Mouse (Mus musculus) liver, embryonic 16.5 days (tissue): ENCODE data around the gene Usp49. TPM values are rescaled to one million over a fixed set of nuclear protein-coding genes. Genes with fewer than 3 reads are reported as not detected.

Experiments
- ATAC-seq: fragments of 200-750 bp; cut with Nextera tagmentation; 2 replicates; pipeline ENCODE4 v1.8.0; 2017; ENCODE audit warnings: low read depth, mild to moderate bottlenecking, moderate number of reproducible peaks, moderate library complexity
- H3K27ac ChIP-seq: fragments of 300-500 bp; sonication (generic); 2 replicates; pipeline ENCODE4 v1.5.1; 2014; ENCODE audit warnings: mild to moderate bottlenecking, low read length
- H3K27me3 ChIP-seq: fragments of 300-500 bp; sonication (generic); 2 replicates; pipeline ENCODE4 v1.6.1; 2014; ENCODE audit warnings: low read depth, low read length, mixed read lengths; ENCODE audit not compliant: control insufficient read depth, insufficient read depth
- H3K36me3 ChIP-seq: fragments of 300-500 bp; sonication (generic); 2 replicates; pipeline ENCODE4 v1.6.1; 2014; ENCODE audit warnings: mild to moderate bottlenecking; ENCODE audit not compliant: control insufficient read depth, insufficient read depth
- H3K4me1 ChIP-seq: fragments of 300-500 bp; sonication (generic); 2 replicates; pipeline ENCODE4 v1.6.1; 2014; ENCODE audit warnings: low read depth, low read length, mixed read lengths; ENCODE audit not compliant: control insufficient read depth
- H3K4me2 ChIP-seq: fragments of 300-500 bp; sonication (generic); 2 replicates; pipeline ENCODE4 v1.6.1; 2014; ENCODE audit warnings: low read depth, low read length, mixed read lengths
- H3K4me3 ChIP-seq: fragments of 300-500 bp; sonication (generic); 2 replicates; pipeline ENCODE4 v1.5.1; 2014; ENCODE audit warnings: low read depth, mild to moderate bottlenecking, low read length
- H3K9ac ChIP-seq: fragments of 300-500 bp; sonication (generic); 2 replicates; pipeline ENCODE4 v1.6.1; 2014; ENCODE audit warnings: low read depth, low read length
- H3K9me3 ChIP-seq: fragments of 300-500 bp; sonication (generic); replicated peaks from 2 replicates; pipeline ENCODE4 v1.6.1; 2016; ENCODE audit warnings: low read length; ENCODE audit not compliant: control insufficient read depth
- WGBS: fragments of 180-500 bp; shearing (Covaris S2); extraction: QIAGEN DNeasy Blood & Tissue Kit; methylation state at CpG from one replicate; pipeline ENCODE4 v1.1.7; 2014; ENCODE audit not compliant: insufficient replicate concordance; 5-methylcytosine and 5-hydroxymethylcytosine counted together
- polyA plus RNA-seq: library from polyadenylated mRNA; unstranded; fragments of >200 nt; fragmentation: Nextera tagmentation; extraction: Ambion mirVana; gene quantifications from 2 replicates; pipeline ENCODE4 v1.2.1, GENCODE M21; 2015

The Usp49 gene
- 2.9 and 3.6 TPM in 2 replicates for polyA plus RNA-seq

DNA sequence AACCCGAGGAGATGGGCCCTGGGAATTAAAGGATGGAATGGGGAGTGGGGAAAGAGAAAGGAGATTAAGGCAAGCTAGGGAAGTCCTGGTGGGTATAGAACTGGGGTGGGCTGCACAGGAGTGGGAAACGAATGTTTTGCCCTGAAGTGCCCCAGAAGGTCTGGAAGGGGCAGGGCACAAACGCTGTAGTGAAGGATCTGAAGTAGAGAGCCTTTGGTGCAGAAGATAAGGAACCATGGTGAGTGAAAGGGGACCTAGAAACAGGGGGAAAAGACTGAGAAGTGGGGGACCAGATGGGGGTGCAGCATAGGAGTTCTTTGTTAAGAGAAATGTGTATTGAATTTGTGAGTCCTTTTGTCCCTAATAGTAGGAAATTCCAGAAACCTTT is at the start of gene Usp49:
Gene Usp49 (plus strand): TSS at position 13 of the 388 bp plus-strand sequence.
- Histone ChIP-seq H3K27me3 (no peaks in the 10 kb centered on the region), H3K4me1 (peaks cover 33% of the 10 kb centered on the region), H3K9me3 (no peaks in the 10 kb centered on the region), H3K4me2 (peak within 1 kb of the TSS; percentile 100), H3K36me3 (peaks cover 4% of the 10 kb centered on the region; the same call in 1 of the 2 replicates), H3K27ac (peak within 1 kb of the TSS; percentile 94), H3K9ac (peak within 1 kb of the TSS; percentile 88), H3K4me3 (peak within 1 kb of the TSS; percentile 82)
- WGBS = 3% methylated on average over 3 of the region's 3 CpGs
- no peak; the same call in 1 of the 2 replicates for ATAC-seq

DNA sequence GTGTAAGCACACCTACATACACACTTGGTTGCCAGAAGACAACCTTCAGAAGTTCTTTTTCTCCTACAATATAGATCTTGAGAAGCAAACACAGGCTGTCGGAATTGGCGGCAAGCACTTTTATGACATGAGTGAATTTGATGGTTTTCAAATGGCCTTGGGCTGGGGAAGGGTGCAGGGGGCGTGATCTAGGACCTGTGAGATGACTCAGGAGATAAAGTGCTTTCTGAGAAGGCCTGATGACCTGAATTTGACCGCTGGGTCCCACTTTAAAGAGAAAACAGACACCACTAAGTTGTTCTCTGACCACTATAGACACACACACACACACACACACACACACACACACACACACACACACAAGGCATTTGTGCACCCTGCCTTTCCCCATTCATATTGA is 49.5 kb upstream of the Usp49 start:
- Histone ChIP-seq H3K27ac (no peak overlapping the region), H3K9ac (no peak overlapping the region), H3K27me3 (no peaks in the 10 kb centered on the region), H3K4me3 (no peak overlapping the region), H3K4me2 (no peak overlapping the region), H3K9me3 (no peaks in the 10 kb centered on the region), H3K36me3 (no peaks in the 10 kb centered on the region), H3K4me1 (peaks cover 17% of the 10 kb centered on the region)
- no peak for ATAC-seq
- 82% methylated on average over 4 of the region's 4 CpGs for WGBS

DNA sequence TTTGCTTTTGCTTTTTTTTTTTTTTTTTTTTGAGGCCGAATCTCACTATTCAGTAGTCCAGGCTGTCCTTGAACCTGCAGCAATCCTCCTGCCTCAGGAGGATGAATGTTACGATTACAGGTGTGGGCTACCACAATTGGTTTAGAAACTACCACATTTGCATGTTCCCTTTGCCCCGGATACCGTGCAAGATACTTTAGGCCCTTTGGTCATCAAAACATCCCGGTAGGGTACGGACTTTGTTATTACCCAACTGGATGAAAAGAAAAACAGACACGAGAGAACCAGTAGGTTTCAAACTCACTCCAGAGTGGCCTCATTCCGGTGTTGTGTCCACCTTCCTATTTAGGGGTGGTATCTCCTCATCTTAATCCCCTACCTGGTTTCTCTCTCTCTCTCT is 42.0 kb upstream of the Usp49 start:
- 77% methylated on average over 8 of the region's 8 CpGs for WGBS
- no peak overlapping the region for H3K4me2 ChIP-seq
- no peak for ATAC-seq
- no peak overlapping the region for H3K27ac ChIP-seq
- H3K36me3 ChIP-seq = no peaks in the 10 kb centered on the region
- H3K4me1 ChIP-seq = peaks cover 24% of the 10 kb centered on the region
- H3K9ac ChIP-seq = no peak overlapping the region
- H3K27me3 ChIP-seq = no peaks in the 10 kb centered on the region
- H3K9me3 ChIP-seq = no peaks in the 10 kb centered on the region
- H3K4me3 ChIP-seq = no peak overlapping the region

- no peaks in the 10 kb centered on the region for H3K27me3 ChIP-seq
- peaks cover 29% of the 10 kb centered on the region for H3K4me1 ChIP-seq
- H3K4me2 ChIP-seq = no peak overlapping the region
- H3K9me3 ChIP-seq = no peaks in the 10 kb centered on the region
- no peak overlapping the region for H3K4me3 ChIP-seq
- no peak for ATAC-seq
- 14% methylated on average over 3 of the region's 3 CpGs for WGBS
- no peaks in the 10 kb centered on the region for H3K36me3 ChIP-seq
- no peak overlapping the region for H3K27ac ChIP-seq
- no peak overlapping the region for H3K9ac ChIP-seq
These were observed 39.4 kb upstream of the Usp49 start for GRCm38 (mm10) chr17:47591073-47591472.

DNA sequence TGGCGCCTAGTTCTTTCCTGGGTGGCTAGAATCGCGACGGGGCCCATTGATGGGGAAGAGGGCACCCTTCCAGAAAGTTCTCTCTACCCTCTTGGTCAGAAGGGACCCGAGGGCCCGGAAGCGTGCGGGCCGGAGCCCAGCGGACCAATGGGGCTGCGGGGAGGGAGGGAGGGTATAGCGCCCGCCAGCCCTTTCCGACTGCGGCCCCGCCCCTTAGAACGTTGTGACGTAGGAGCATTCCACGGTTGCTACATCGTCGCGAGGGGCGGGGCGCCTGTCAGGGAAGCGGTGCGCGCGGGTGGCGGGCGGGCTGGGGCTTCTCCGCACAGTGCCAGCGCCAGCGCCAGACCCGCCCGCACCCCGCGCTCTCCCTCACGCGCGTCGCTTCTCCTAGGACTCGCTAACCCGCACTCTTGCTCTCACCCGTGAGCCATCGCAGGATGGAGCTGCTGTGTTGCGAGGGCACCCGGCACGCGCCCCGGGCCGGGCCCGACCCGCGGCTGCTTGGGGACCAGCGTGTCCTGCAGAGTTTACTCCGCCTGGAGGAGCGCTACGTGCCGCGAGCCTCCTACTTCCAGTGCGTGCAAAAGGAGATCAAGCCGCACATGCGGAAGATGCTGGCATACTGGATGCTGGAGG is 37.2 kb upstream of the Usp49 start:
- H3K27me3 ChIP-seq = no peaks in the 10 kb centered on the region
- peaks cover 51% of the 10 kb centered on the region for H3K4me1 ChIP-seq
- peak; percentile 77 for ATAC-seq
- H3K4me2 ChIP-seq = peak overlapping the region; percentile 72
- H3K4me3 ChIP-seq = peak overlapping the region; percentile 69
- H3K36me3 ChIP-seq = peaks cover 16% of the 10 kb centered on the region; the same call in 1 of the 2 replicates
- peak overlapping the region; percentile 78 for H3K9ac ChIP-seq
- H3K27ac ChIP-seq = peak overlapping the region; percentile 95
- under 1% methylated on average over 62 of the region's 63 CpGs for WGBS
- H3K9me3 ChIP-seq = no peaks in the 10 kb centered on the region

DNA sequence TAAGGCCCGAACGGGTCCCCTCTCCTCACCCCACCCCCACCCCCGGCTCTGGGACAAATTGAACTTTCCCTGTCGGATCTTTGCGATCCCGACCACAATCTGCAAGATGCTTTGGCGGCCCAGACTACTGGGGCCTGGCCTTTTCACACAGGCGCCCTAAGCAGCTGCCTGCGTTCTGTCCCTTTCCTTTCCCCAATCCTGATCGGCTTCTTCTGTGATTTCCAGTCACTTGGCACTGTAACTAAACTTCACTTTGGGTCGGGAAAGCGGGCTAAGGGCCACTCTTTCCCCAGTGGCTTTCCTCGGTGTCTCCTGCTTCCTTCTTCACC is 36.7 kb upstream of the Usp49 start:
- no peak for ATAC-seq
- Histone ChIP-seq H3K4me1 (peaks cover 55% of the 10 kb centered on the region), H3K27me3 (no peaks in the 10 kb centered on the region), H3K4me2 (peak overlapping the region; percentile 72), H3K9ac (peak overlapping the region; percentile 78), H3K9me3 (no peaks in the 10 kb centered on the region), H3K36me3 (peaks cover 20% of the 10 kb centered on the region), H3K4me3 (peak overlapping the region; percentile 69), H3K27ac (peak overlapping the region; percentile 95)
- WGBS = under 1% methylated on average over 13 of the region's 13 CpGs

DNA sequence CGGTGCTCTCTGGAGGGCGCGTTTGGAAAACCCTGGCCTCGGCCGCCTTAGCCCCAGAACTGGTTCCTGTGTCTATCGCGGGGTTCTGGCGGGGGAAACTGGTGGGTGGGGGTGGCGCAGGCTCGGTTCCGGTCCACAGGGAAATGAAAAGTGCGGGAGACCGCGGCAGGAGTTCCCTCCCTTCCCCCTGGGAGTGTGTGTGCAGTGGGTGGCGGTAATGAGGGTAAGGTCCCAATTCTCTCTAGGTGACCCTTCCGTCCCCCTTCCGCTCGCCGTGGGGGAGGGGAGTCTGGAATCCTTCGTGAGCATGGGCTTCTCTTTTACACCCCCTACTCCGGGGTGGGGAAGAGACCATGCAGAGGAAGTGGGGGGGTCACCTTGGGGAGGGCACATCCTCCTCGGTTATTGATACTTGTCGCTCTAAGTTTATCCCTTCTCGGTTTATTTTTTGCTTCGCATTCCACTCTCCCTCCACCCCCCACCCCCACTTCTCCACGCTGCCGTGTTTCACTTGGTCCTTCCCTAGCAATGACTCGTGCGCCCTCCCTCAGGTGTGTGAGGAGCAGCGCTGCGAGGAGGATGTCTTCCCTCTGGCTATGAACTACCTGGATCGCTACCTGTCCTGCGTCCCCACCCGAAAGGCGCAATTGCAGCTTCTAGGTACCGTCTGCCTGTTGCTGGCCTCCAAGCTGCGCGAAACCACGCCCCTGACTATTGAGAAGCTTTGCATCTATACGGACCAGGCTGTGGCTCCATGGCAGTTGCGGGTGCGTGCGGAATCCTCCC is 36.1 kb upstream of the Usp49 start:
- ATAC-seq = peak; percentile 9
- Histone ChIP-seq H3K4me1 (peaks cover 61% of the 10 kb centered on the region), H3K27me3 (no peaks in the 10 kb centered on the region), H3K4me2 (peak overlapping the region; percentile 72), H3K4me3 (peak overlapping the region; percentile 69), H3K9me3 (no peaks in the 10 kb centered on the region), H3K9ac (peak overlapping the region; percentile 78), H3K36me3 (peaks cover 26% of the 10 kb centered on the region), H3K27ac (peak overlapping the region; percentile 95)
- 0% methylated on average over 43 of the region's 43 CpGs for WGBS

DNA sequence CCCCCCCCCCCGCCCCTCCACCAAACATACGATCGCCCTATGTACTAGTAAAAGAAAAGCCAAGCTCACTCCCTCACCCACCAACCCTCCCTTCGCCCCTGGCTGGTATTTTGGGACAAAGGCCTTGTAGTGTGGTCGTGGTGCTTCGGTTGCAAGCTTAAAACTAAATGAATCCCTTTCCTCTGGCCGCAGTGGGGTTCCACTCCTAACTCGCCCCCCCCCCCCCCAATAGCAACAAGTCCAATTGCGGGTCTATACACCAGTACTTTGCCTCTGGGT is 35.6 kb upstream of the Usp49 start:
- no peak for ATAC-seq
- Histone ChIP-seq H3K9ac (peak overlapping the region; percentile 78), H3K4me3 (peak overlapping the region; percentile 69), H3K9me3 (no peaks in the 10 kb centered on the region), H3K36me3 (peaks cover 31% of the 10 kb centered on the region), H3K4me1 (peaks cover 66% of the 10 kb centered on the region), H3K4me2 (peak overlapping the region; percentile 72), H3K27ac (peak overlapping the region; percentile 95), H3K27me3 (no peaks in the 10 kb centered on the region)
- 3% methylated on average over 6 of the region's 9 CpGs for WGBS
